Mouse (Mus musculus): Measurements from ENCODE around the gene Afmid. TPM values are rescaled to one million over a fixed set of nuclear protein-coding genes. Genes with fewer than 3 reads are reported as not detected.

Afmid gene
- 0.91 TPM for polyA plus RNA-seq (2014; fragmentation: Illumina TruSeq; extraction: RNeasy Lipid Tissue Mini Kit (QIAGEN cat#74804); ENCODE audit: low read depth, low replicate concordance)

GRCm38 (mm10) chr11:117825333-117826101, at the start of gene Afmid, which contains the start of gene Tk1:
Gene Afmid, plus strand, starts transcription at chr11:117825924.
Gene Tk1, minus strand, starts transcription at chr11:117826092.

GRCm38 (mm10) chr11:117781993-117782704, 43.6 kb upstream of the Afmid start, which contains the start of the genes Tmc8 and Tmc6:
Gene Tmc8, plus strand, starts transcription at chr11:117782076.
Gene Tmc6, minus strand, starts transcription at chr11:117782198.

GRCm38 (mm10) chr11:117797511-117798159, 28.1 kb upstream of the Afmid start, which contains the start of gene 6030468B19Rik:
Gene 6030468B19Rik, plus strand, starts transcription at chr11:117797660.

GRCm38 (mm10) chr11:117809407-117810311, 16.1 kb upstream of the Afmid start, which contains the start of the genes Gm20708 and Syngr2:
Gene Gm20708, plus strand, starts transcription at chr11:117809668.
Gene Syngr2, plus strand, starts transcription at chr11:117809668.

GRCm38 (mm10) chr11:117848985-117849671, 23.4 kb downstream of the Afmid start, which contains the start of gene Birc5:
Gene Birc5, plus strand, starts transcription at chr11:117849251.

GRCm38 (mm10) chr11:117860601-117861000, 34.9 kb downstream of the Afmid start, which contains the start of gene Tmem235:
Gene Tmem235, plus strand, starts transcription at chr11:117860752.

GRCm38 (mm10) chr11:117872861-117873608, 47.3 kb downstream of the Afmid start, which contains the start of gene Tha1:
Gene Tha1, minus strand, starts transcription at chr11:117873481.

Other genes starting within 250 kb of the Afmid start
- 8.2 TPM for gene Tnrc6c, start 171.6 kb upstream of the Afmid start, polyA plus RNA-seq (2014; fragmentation: Illumina TruSeq; extraction: RNeasy Lipid Tissue Mini Kit (QIAGEN cat#74804); ENCODE audit: low read depth, low replicate concordance)
- gene Tmc8, start 43.8 kb upstream of the Afmid start, polyA plus RNA-seq (2014; fragmentation: Illumina TruSeq; extraction: RNeasy Lipid Tissue Mini Kit (QIAGEN cat#74804); ENCODE audit: low read depth, low replicate concordance) = 0.07 TPM
- 0.45 TPM for gene Tmc6, start 43.7 kb upstream of the Afmid start, polyA plus RNA-seq (2014; fragmentation: Illumina TruSeq; extraction: RNeasy Lipid Tissue Mini Kit (QIAGEN cat#74804); ENCODE audit: low read depth, low replicate concordance)
- not detected for gene 6030468B19Rik, start 28.3 kb upstream of the Afmid start, polyA plus RNA-seq (2014; fragmentation: Illumina TruSeq; extraction: RNeasy Lipid Tissue Mini Kit (QIAGEN cat#74804); ENCODE audit: low read depth, low replicate concordance)
- 2.1 TPM for gene Gm20708, start 16.3 kb upstream of the Afmid start, polyA plus RNA-seq (2014; fragmentation: Illumina TruSeq; extraction: RNeasy Lipid Tissue Mini Kit (QIAGEN cat#74804); ENCODE audit: low read depth, low replicate concordance)
- gene Syngr2, start 16.3 kb upstream of the Afmid start, polyA plus RNA-seq (2014; fragmentation: Illumina TruSeq; extraction: RNeasy Lipid Tissue Mini Kit (QIAGEN cat#74804); ENCODE audit: low read depth, low replicate concordance) = 2.2 TPM
- gene Tk1, start 168 bp downstream of the Afmid start, polyA plus RNA-seq (2014; fragmentation: Illumina TruSeq; extraction: RNeasy Lipid Tissue Mini Kit (QIAGEN cat#74804); ENCODE audit: low read depth, low replicate concordance) = 0.32 TPM
- gene Birc5, start 23.3 kb downstream of the Afmid start, polyA plus RNA-seq (2014; fragmentation: Illumina TruSeq; extraction: RNeasy Lipid Tissue Mini Kit (QIAGEN cat#74804); ENCODE audit: low read depth, low replicate concordance) = 93.7 TPM
- gene Tmem235, start 34.8 kb downstream of the Afmid start, polyA plus RNA-seq (2014; fragmentation: Illumina TruSeq; extraction: RNeasy Lipid Tissue Mini Kit (QIAGEN cat#74804); ENCODE audit: low read depth, low replicate concordance) = not detected
- gene Tha1, start 47.6 kb downstream of the Afmid start, polyA plus RNA-seq (2014; fragmentation: Illumina TruSeq; extraction: RNeasy Lipid Tissue Mini Kit (QIAGEN cat#74804); ENCODE audit: low read depth, low replicate concordance) = not detected
- gene Socs3, start 144.1 kb downstream of the Afmid start, polyA plus RNA-seq (2014; fragmentation: Illumina TruSeq; extraction: RNeasy Lipid Tissue Mini Kit (QIAGEN cat#74804); ENCODE audit: low read depth, low replicate concordance) = 0.10 TPM
- 6.1 TPM for gene Pgs1, start 160.4 kb downstream of the Afmid start, polyA plus RNA-seq (2014; fragmentation: Illumina TruSeq; extraction: RNeasy Lipid Tissue Mini Kit (QIAGEN cat#74804); ENCODE audit: low read depth, low replicate concordance)